Mouse (Mus musculus): ENCODE data around the gene Tbx6. TPM values are rescaled to one million over a fixed set of nuclear protein-coding genes. Genes with fewer than 3 reads are reported as not detected.

Gene Tbx6
- total RNA-seq, 2 experiments from 2014 or later: 0.44 to 1.1 TPM

GRCm38 (mm10) chr7:126792721-126793443, 11.6 kb downstream of the Tbx6 start:
- DNase-seq (ENCODE audit: low spot score in 2 of 2): no peak

- no peak for DNase-seq (ENCODE audit: low spot score in 2 of 2)
Observed at GRCm38 (mm10) chr7:126793456-126794270, 12.4 kb downstream of the Tbx6 start.

GRCm38 (mm10) chr7:126794271-126794605, 13.0 kb downstream of the Tbx6 start:
- no peak for DNase-seq (ENCODE audit: low spot score in 2 of 2)

- no peak for DNase-seq (ENCODE audit: low spot score in 2 of 2)
Observed at GRCm38 (mm10) chr7:126795387-126796317, 14.4 kb downstream of the Tbx6 start.

GRCm38 (mm10) chr7:126796350-126796932, 15.2 kb downstream of the Tbx6 start:
- no peak for DNase-seq (ENCODE audit: low spot score in 2 of 2)

GRCm38 (mm10) chr7:126797411-126798126, 16.3 kb downstream of the Tbx6 start, which contains the start of gene Fam57b:
Gene Fam57b, plus strand, starts transcription at chr7:126797668.
- no peak for DNase-seq (ENCODE audit: low spot score in 2 of 2)

- no peak for DNase-seq (ENCODE audit: low spot score in 2 of 2)
Observed at GRCm38 (mm10) chr7:126798127-126799049, 17.1 kb downstream of the Tbx6 start.

- peak; percentile 87 to 96 for DNase-seq (ENCODE audit: low spot score in 2 of 2)
Observed at GRCm38 (mm10) chr7:126799050-126799467, 17.8 kb downstream of the Tbx6 start.

GRCm38 (mm10) chr7:126799468-126800268, 18.4 kb downstream of the Tbx6 start:
- DNase-seq (ENCODE audit: low spot score in 2 of 2): peak in 1 of 2 experiments; percentile 53

- DNase-seq (ENCODE audit: low spot score in 2 of 2): no peak
Observed at GRCm38 (mm10) chr7:126800269-126801056, 19.2 kb downstream of the Tbx6 start.

GRCm38 (mm10) chr7:126801057-126801422, 19.8 kb downstream of the Tbx6 start:
- no peak for DNase-seq (ENCODE audit: low spot score in 2 of 2)

- DNase-seq (ENCODE audit: low spot score in 2 of 2): peak in 1 of 2 experiments; percentile 49
Observed at GRCm38 (mm10) chr7:126802134-126802889, 21.0 kb downstream of the Tbx6 start.

GRCm38 (mm10) chr7:126803181-126803580, 21.9 kb downstream of the Tbx6 start:
- no peak for DNase-seq (ENCODE audit: low spot score in 2 of 2)

- DNase-seq (ENCODE audit: low spot score in 2 of 2): no peak
Observed at GRCm38 (mm10) chr7:126803751-126804150, 22.5 kb downstream of the Tbx6 start.

GRCm38 (mm10) chr7:126806956-126807355, 25.7 kb downstream of the Tbx6 start:
- no peak for DNase-seq (ENCODE audit: low spot score in 2 of 2)

GRCm38 (mm10) chr7:126807405-126807804, 26.1 kb downstream of the Tbx6 start:
- no peak for DNase-seq (ENCODE audit: low spot score in 2 of 2)
